Mouse (Mus musculus): Measurements from ENCODE around the gene Styx.
A peak's percentile ranks its signal among the peaks of the same experiment; 100 is the strongest.
"Not testable (repeated sequence)": the region's sequence is repeated elsewhere in the genome, so short reads cannot be mapped to it uniquely, and the experiment has no call there.

The Styx gene

DNA sequence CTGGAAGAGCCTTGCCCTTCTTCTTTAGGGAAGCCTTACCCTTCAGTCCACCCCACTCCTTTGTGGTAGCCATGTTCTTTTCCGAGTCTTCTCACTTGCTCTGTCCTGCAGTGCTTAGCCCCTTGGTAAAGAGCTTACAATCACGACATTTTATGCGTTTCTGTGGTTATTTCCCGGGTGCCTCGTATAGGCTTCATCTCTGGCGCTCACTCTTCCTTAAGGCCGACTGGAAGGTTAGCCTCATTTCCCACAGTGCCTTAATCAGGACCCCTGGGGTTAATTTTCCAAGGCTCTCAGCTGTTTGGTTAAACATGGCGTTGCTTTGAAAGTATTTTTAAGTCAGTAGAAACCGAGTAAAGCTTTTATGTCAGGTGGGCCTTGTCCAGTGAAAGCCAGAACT lies 88.5 kb downstream of the Styx start:
- DNase-seq (ENCODE audit: low spot score): no peak

DNA sequence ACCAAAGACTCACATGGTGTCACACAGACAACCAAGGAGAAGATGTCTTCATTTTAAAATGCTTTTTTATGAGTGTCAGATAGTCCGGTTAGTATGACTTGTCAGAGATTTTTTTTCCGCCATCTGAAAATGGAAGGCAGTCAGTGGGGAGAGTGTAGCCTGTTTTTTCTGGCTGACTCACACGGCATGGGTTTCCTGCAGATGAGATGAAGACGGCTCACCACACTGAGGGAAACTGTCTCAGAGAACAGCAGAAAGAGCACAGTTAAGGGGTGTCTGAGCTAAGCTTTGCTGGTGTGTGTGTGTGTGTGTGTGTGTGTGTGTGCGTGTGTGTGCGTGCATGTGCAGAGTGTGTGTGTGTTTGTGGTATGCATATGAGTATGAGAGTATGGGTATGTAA lies 90.4 kb downstream of the Styx start:
- no peak for DNase-seq (ENCODE audit: low spot score)

DNA sequence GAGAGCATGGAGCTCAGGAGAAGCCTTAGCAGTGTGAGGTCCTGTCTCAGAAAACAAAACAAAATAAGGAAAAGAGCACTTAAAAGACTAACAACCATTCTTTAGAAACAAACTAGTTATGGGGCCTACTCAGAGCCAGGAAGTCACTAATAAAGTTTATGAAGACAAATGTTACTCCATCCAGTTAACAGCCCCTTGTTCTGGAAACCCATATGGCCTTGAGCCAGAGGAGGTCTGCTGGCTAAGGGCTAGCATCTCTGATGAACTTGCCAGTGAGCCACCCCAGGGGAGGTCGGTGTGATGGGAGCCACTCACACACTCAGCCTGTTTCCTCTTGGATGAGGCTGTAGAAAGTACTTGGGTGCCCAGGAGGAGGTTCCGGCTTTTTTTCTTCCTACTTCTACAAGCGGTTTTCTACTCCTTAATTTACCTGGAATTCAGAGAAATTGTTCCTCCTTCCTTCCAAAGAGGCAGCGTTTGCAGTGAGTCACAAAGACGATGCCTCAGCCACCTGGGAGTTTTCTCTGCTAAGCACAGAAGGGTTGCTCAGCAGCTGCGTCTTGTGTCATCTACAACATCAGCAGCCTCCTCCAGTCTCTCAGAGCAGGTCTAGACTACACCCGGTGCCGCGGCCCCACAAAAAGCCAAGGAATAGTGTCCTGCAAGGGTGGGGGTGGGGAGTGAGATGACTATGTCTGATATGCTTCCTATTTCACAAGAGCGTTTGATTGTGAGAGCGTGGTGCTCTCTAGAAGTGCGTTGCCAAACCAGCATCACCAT lies 92.1 kb downstream of the Styx start:
- no peak for DNase-seq (ENCODE audit: low spot score)

DNA sequence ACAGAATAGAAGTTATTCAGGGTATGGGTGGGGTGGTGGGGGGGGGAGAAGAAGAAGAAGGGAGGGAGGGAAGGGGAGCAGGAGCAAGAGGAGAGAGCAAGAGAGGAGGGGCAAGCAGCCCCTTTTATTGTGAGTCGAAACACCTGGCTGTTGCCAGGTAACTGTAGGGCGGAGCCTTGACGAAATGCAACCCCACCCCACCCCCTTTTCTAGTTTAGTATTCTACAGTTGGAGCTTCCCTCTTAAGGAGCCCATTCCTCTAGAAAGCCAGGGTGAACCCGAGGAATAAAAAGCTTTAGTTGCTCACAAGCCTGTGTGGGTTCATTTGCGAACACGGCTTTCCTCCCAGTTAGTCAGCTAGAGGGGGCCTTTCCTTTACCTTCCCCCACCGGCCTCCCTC lies 94.0 kb downstream of the Styx start:
- no peak for DNase-seq (ENCODE audit: low spot score)

DNA sequence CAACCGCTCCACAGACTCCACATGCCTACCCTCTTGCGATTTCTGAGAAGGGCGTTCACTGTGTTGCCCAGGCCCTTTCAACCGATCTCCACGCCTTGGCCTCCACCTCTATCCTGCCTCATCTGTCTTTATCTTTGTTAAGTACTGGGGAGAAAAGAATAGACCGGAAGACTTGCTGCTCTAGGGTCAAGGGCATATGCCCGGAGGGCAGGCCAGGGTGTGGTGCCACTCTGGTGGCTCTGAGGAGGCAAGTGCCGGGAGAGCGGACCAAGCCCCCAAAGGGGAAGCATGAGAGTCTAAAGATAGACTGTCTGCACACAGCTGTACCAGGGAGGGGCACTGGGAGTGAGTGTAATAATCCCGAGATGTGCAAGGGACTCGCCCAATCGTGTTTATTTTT lies 94.6 kb downstream of the Styx start:
- no peak for DNase-seq (ENCODE audit: low spot score)

DNA sequence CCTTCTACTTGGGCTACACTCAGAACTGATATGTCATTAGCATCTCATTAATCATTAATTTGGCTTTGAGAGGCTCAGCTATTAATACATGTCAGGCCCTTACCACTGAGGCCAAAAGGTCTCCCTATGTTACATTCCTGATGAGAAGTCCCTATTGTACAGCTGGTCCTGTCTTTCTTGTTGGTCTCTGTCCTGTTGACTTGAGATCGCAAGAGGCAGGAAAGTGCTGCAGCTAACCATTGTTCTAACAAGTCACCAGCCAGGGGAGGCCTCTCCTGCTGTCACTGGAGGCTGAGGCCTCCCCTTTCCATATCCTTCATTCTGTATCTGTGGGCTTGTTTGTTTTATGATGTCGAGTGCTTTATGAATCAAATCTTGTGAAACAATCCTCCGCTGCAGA lies 95.9 kb downstream of the Styx start:
- DNase-seq (ENCODE audit: low spot score): no peak

DNA sequence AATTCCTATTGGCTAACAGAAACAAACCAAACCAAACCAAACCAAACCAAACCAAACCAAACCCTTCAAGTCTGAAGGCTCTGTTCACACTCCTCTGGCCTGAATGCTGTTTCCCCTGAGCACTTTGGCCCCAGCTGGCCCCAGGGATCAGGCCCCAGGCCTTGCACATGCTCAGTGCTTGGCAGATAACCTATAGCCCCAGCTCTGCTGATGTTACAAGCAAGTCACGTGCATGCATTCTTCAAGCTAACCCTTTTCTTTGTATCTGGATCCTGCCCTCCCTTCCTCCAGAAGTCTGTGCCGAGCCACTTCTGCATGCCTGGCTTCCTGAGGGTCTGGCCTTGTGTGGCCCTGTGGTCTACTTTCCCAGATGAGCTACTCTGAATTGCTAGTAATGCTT lies 100.2 kb downstream of the Styx start:
- no peak for DNase-seq (ENCODE audit: low spot score)

DNA sequence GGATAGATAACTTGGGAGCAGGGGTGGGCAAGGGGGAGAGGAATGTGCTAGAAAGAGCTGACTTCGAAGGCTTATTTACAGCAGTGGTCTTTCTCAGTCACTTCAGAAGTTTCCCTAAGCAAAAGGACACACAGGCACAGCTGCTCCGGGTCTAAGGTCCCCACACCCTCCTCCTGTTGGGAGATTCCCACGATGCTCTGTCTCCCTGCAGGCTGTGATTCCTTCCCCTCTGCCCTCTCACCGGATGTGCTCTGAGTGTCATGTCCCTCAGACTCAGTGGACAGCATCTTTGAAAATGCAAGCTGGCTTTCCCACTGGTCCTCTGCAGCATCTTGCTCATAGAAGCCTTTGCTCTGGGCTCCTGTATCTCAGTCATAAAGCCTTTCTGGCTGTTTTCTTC lies 101.3 kb downstream of the Styx start:
- DNase-seq (ENCODE audit: low spot score): no peak

DNA sequence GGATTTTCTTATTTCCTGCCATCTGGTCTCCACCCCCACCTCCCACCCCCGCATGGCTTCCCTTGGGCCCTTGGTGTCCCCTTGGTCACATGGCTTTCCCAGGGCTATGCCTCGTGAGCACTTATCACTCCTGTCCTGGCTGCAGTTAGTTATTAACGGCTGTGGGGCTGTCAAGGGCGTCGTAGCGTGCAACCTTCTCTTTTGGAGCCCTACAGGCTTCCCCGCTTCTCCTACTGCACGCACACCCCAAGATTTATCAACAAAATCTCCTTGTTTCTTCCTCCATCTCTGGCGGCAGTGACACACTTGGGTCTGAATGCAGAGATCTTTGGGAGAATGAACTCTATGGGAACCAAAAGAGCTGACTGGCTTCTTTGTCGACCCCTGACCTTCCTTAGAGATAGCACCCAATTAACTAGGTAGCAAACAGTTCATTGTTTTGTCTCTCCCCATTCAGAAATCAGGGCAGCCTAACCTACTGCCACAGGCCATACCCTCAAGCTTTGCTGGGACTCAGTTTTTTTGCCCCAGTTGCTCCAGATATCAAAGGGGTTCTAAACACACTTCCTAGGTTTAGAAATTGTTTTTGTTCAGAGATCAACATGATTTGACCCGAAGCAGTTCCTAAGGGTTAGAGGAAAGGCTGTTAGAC lies 102.1 kb downstream of the Styx start:
- DNase-seq (ENCODE audit: low spot score): no peak

DNA sequence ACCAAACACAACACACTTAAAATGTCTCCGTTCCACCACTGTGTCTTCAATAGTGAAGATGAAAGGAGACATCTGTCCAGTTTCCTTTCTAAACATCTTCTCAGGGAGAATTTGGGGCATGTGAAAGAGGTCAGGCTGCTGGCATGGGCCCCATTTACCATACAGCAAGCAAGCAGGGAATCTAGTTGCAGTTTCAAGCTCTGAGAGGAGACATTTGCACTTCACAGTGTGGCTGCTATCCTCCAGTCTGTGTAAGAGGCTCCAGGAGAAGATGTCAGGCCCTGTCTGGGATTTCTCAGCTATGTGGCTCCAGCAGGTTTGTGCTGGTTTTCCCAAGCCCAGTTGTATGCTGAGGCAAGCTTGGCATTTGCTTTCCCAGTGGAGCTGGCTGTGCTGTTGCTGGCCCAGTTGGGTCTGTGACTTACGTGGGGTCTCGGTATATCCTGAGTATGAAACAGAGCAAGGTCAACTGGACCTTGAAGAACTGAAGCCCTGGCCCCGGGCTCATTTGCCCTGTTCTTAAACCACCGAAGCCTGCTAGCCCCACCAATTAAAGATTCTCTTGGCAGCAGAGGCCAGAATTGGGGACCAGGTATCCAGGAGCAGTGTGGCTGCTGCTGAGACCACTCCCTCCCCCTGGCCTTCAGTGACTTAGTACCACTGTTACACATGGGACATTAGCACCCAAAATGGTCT lies 102.8 kb downstream of the Styx start:
- DNase-seq (ENCODE audit: low spot score): no peak

DNA sequence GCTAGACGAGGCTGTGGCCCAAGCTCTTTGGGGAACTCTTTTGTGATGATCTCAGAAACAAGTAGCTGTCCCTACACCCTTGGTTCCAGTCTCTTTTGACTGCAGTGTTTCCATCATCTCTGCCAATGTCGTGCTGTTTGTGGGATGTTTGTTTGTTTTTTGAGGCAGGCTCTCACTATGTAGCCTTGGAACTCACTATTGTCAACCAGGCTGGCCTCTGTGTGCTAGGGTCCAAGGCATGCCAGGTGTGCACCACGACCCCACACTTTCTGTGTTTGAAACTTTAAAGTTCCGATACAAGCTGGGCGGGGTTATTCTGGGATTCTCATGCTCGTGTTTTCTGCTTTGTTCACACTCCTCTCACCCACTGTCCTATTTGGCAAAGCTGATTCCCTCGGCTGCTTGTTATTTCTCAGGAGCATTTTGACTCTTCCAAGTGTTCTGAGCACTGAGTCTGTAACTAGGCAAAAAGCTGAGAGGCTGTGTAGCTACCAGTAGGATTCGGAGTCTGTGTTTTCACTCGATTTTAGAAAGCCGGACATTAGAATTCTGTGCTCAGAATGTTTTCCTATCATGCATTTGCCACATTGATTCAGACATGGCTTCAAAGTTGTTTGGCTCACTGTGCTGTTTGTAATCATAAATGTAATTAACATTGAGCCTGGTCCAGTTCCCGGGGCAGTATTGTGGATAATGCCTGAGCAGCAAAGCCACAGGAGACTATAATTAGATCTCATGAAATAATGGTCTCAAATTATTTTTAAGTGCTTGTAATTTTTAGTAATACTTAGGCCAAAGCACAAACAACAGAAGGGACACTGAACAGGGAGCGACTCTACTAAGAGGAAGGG lies 105.0 kb downstream of the Styx start:
- DNase-seq (ENCODE audit: low spot score): no peak

DNA sequence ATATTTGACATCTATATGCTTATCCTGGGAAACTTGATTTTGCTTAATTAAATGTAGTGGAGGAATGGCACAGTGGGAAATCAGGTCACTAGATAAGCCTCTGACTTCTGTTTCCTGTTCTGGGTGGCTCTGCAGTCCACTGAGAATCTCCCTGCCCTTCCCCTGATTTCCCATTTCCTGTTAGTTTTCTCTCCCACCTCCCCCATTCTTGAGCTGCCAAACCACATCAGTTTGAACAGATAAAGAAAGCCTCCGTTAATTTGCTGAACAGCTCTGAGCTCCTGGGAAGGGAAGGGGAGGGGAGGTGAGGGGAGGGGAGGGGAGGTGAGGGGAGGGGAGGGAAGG lies 105.6 kb downstream of the Styx start:
- DNase-seq (ENCODE audit: low spot score): no peak

DNA sequence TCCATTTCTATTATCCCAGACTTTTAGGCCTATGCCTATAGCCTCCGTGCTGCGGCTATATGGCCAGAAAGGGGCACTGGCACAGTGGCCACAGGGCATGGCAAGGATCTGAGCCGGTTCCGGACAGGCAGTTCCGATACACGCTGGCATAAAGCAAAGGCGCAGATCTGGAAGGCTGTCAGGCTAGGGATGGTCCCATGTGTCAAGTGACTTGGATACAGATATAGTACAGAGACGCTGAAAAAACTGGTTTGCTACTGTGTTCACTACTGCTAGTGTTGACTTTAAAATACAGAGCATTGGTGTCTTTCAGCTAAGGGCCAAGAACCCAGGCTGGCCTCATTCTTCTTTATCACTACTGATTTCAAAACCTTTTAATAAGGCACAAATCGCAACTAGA lies 106.1 kb downstream of the Styx start:
- DNase-seq (ENCODE audit: low spot score): no peak

DNA sequence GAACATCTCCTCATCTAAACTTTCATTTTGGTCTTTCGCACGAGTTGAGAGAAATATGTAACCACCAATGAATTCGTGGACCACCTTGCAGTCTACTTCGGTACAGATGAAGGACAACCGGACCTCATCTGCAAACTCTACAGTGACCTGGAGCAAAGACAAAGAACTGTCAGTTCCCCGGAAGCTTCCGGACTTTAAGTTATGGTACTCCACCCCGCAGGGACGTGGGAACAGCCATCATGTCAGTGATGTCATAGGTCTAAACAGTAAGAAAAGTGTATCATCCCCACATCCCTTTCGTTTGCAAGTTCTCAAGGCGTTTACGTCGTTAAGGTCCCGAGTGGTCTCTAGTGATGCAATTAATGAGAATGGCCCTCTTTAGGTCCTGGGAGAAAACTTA lies 109.0 kb downstream of the Styx start:
- DNase-seq (ENCODE audit: low spot score): no peak

DNA sequence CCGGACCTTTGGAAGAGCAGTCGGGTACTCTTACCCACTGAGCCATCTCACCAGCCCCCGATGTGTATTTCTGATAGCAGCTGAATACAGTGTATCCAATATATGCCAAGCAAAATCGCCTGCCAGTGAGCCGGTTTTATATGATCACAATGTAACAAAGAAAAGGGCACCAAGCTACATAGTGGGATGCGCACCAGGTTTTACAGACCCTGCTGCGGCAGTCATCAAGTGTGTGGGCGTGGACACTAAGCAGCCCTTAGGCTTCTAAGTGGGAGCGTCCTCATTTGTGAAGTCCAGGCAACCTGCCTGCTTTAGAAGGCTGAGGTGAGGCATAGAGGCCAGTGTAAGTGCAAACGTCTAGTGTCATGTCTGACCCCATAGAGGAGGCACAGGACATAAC lies 109.6 kb downstream of the Styx start:
- DNase-seq (ENCODE audit: low spot score): no peak

DNA sequence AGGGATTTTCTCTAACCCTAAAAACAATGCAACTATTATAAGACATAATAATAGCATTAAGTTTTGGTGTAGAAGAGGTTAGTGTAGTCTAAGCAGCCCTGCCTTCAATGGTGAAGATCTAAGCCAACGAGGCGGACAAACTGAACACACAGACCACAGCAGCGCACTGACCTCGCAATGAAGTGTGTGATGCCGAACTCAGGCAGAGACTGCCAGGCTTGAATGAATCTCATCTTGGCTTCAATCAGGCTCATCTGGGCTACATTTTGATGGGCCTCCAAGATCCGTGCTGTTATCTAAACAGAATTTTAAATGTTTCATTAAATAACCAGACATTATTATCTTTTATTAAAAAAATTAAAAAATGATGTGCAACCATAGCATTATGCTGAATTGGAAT lies 111.1 kb downstream of the Styx start:
- no peak for DNase-seq (ENCODE audit: low spot score)

DNA sequence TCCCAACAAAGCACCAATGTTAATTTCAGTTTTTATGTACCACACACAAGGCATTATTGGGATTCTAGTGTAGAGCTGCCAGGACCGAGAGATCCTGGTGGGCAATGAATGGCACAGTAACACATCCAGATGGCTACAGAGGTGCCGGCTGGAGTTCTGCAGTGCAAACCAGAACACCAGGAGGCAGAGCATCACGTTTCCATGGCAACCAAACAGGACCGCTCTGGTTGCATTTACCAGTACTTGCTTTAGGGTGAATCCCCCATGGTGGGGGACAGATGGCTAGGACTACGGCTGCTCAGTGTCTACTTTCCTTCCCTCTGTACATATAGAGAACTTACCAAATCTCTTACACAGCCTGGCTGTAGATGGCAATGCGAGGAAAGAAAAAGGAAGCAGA lies 111.5 kb downstream of the Styx start:
- peak; percentile 51 for DNase-seq (ENCODE audit: low spot score)

DNA sequence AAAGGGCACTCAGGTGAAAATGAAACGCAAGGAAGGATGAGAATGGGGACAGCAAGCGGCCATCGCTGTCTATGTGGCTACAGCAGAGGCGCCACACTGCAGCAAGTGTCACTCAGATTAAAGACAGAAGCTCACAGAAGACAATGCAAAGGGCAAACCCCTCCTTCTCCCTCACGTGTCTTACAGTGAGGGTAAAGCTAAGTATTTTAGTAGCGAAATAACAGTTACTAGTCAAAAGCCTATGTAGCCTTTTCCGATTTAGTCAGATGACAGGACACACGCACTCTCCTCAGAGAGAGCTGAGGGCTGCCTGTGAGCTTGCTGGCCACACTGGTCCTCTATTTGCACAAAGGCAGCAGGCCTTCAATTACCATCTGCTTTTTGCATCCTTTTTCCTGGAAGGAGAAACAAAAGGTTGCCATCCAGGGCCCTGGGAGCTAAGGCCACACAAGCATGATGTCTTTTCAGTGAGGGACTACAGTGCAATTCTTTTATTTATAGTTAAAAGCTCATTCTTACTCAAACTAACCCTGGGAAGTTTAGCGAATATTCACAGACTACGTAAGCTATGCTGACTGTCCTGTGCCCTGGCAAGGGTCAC lies 112.1 kb downstream of the Styx start:
- no peak for DNase-seq (ENCODE audit: low spot score)

DNA sequence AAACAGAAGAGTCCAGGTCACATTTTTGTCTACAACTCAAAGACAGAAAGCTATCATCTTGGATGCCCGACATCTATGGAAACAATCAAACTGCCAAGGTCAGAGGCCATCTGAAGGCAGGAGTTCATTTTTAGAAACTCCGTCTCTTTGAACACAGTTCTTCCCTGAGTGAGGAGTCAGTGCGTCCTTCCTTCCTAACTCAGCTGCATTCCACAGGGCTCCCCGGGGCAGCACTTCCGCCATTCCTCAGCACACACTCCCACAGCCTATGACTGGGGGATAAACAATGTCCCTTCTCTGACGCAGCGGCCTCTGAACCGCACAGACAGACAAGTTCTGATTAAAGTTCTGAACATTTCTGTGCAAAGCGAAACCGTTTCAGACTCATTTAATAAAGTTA lies 112.7 kb downstream of the Styx start:
- DNase-seq (ENCODE audit: low spot score): no peak

DNA sequence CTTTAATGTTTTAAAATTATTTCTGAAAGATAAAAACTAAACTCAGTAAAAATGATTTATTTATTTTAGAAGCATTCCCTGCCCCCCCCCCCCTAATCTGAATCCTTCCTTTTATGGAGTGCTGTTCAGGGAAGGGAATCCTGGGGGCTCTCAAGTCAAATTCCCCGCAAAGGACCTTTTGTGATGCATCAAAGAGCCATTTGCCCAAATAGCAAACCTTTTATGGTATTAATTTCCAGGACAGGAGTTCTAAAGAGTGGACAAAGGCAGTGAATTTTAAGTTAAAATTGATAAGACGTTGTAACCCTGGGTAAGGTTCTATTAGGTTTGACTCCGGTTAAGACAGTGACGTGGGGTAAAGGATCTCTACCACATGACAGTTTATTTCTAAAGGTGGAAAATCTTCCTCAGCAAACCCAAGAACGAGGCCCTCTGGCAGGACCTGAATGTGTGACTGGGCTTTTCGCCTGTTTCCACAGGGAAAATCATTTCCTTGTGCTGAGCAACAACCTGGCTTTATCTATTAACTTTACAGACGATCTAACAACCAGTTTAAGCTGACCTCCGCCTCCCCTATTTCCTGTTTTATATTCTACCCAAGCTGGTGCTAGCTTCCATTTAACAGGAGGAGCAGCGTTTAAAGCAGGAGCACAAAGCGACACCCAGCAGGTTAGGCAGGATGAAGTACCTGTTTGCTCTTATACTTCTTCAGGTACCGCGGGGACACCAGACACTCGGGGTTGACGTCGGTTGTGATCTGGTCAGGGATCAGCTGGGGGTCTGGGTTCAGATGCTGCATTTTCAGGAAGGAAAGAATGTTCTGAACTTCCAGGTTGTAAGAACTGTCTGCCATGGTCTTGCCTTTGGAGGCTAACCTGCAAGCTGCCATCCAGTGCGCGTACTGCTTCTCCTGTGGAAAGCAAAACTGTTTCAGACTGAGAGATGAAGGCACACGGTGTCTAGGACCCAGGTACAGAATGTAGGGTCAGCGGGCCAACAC lies 113.4 kb downstream of the Styx start:
- no peak for DNase-seq (ENCODE audit: low spot score)

DNA sequence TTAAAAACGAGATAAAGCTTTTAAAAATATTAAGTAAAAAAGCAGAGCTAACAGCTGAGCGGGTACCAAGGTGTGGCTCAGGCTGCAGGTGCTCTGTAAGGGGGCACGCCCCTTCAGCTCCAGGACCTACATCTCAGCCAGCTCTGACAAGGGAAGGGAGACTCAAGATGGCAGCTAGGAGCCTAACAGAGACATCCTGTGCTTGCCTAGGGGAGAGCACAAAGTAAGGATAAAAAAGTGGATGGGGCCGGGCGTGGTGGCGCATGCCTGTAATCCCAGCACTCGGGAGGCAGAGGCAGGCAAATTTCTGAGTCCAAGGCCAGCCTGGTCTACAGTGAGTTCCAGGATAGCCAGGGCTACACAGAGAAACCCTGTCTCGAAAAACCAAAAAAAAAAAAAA lies 115.5 kb downstream of the Styx start:
- DNase-seq (ENCODE audit: low spot score): not testable (repeated sequence)

All from layer of hippocampus, adult 9-10 months (tissue).